Mouse (Mus musculus) cortical plate, adult 2 months (tissue): ENCODE data around the gene Hspa12b. TPM values are rescaled to one million over a fixed set of nuclear protein-coding genes. Genes with fewer than 3 reads are reported as not detected.

Source experiments
- H3K27ac ChIP-seq: fragments of 200-500 bp; 2 replicates; pipeline ENCODE4 v1.5.1; 2012; ENCODE audit warnings: low read length, control low read depth, inconsistent platforms; ENCODE audit not compliant: insufficient read depth
- H3K4me1 ChIP-seq: fragments of 200-500 bp; 2 replicates; pipeline ENCODE4 v1.6.1; 2011; ENCODE audit warnings: low read length; ENCODE audit not compliant: control insufficient read depth, insufficient read depth
- H3K4me3 ChIP-seq: fragments of 200-500 bp; 2 replicates; pipeline ENCODE4 v1.5.1; 2011; ENCODE audit warnings: mild to moderate bottlenecking, low read length, control low read depth; ENCODE audit not compliant: insufficient read depth
- CTCF ChIP-seq: fragments of 200-500 bp; IDR thresholded peaks from 2 replicates; pipeline ENCODE4 v1.5.1; 2011; ENCODE audit warnings: mild to moderate bottlenecking, control low read depth, low read length; ENCODE audit not compliant: insufficient read depth; ENCODE audit errors: extremely low read depth
- POLR2A ChIP-seq: fragments of 200-500 bp; IDR thresholded peaks from 2 replicates; pipeline ENCODE4 v1.6.1; 2011; ENCODE audit warnings: mild to moderate bottlenecking, low read length, control low read depth; ENCODE audit not compliant: insufficient read depth; ENCODE audit errors: extremely low read depth
- polyA plus RNA-seq: library from polyadenylated mRNA; depleted of rRNA; stranded (reverse); fragments of >200 nt; gene quantifications from 2 replicates; pipeline ENCODE4 v1.2.3, GENCODE M21; 2012

Gene Hspa12b
- polyA plus RNA-seq, 1 experiment, result 10.5 TPM

DNA sequence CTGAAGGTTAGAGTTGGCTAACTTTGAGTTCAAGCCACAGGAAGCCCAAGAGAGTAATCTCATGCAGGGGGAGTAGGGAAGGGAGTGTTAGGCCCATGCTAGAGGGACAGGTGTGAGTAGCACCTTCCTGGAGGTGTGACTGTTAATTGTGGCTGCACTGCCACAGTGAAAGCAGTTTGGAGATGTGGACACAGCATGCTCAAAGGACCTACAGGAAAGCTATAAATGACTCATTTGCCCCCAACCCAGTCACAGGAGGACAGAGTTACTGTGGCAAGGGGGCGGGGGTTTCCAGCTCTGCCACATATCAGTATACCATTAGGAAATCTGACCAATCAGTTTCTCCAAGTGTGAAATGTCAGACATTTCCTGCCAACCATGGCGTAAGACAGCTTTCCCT is 18.5 kb downstream of the Hspa12b start:
- H3K4me1 ChIP-seq, result no peaks in the 10 kb centered on the region
- H3K4me3 ChIP-seq, result no peak overlapping the region
- TF ChIP-seq POLR2A (no peak), CTCF (no peak)
- no peak overlapping the region for H3K27ac ChIP-seq

DNA sequence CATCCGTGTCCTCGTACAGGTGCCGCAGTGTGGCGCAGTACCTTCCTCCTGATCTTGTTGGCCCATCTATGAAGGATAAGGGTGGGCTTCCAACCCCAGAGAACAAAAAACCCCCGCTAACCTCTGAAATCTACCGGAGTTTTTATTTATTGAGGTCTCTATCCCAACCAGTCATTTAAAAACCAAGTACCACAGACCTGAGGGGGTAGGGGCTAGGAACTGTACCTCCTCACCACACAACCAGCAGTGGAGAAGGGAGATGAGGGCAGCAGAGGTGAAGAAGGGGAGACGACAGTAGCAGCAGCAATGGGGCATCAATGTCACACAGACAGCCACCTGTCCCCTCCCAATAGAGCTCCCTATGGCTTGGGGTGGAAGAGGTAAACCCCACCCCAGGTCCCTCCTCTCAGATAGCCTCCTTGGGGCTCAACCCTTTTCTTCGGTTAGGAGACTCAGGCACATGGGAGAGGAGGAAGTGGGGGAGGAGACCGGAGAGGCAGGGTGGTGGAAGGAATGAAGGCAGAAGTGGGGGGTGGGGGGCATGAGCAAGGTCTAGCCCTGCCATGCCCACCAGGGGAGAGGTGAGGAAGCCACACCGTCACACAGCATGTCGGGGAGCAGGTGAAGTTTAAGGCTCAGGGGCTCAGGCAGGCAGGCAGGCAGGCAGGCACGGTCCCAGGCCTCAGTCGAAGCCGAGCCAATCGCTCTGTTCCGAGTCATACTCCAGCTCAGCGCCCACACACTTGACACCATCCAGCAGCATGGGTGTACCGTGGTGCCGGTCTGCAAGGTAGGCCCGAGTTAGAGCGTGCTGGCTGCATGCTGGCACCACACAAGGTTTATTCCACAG is 19.3 kb downstream of the Hspa12b start:
- no peak for TF ChIP-seq POLR2A
- no peak for TF ChIP-seq CTCF
- H3K4me3 ChIP-seq, result no peak overlapping the region
- H3K4me1 ChIP-seq, result no peaks in the 10 kb centered on the region
- H3K27ac ChIP-seq, result no peak overlapping the region

DNA sequence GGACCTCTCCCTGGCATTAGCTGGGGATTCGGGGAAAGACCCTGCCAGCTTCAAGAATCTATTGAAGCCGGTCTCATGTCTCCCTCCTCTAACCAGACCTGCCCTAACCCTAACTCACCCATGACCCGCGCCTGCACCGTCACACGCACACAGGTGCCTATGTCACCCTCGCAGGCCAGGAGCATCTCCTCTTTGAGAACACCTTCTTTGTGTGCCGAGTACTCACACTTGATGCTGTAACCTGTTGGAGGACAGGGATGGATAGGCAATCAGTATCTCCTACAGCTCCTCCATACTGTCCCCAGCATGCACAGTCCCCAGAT is 19.9 kb downstream of the Hspa12b start:
- H3K4me1 ChIP-seq, result no peaks in the 10 kb centered on the region
- TF ChIP-seq CTCF, result no peak
- TF ChIP-seq POLR2A, result no peak
- no peak overlapping the region for H3K27ac ChIP-seq
- H3K4me3 ChIP-seq, result no peak overlapping the region

DNA sequence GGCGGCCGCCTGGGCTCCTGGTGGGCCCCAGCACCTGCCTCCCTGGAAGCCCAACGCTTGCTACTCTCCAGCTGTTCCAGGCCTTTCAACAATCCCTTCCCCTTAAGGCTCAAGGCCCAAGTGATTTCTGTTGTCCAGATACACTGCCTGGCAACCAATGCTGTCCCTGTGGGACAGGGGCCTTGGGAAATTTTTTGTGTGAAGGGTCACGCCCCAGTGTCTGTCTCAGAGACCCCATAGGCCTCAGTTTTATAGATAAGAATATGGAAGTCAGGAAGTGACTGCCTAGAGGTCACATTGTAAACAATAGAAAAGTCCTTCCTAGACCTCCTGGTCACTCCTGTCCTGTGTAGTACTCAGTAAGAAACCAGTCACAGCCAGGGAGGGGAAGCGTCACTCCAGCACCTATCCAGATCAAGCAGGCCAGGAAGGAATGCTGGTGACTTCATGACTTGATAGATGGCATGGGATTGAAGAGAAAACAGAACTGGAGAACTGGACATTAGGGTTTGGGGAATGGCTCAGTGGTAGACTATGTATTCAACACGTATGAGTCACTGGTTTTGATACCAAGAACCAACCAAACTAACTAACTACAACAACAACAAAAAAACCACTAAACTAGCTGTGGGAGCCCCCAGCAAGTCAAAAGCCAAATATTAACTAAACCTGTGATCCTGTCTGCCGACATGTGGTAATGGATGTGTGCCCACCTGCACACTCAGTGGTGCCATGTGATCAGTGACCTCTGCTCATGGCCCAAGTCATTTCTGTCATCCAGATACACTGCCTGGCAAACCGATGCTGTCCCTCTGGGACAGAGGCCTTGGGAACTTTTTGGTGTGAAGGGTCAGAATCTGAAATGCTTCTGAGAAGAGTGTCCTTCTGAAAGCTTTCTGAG is 21.5 kb downstream of the Hspa12b start:
- H3K4me1 ChIP-seq, result no peaks in the 10 kb centered on the region
- TF ChIP-seq CTCF, result no peak
- no peak for TF ChIP-seq POLR2A
- H3K27ac ChIP-seq, result no peak overlapping the region
- no peak overlapping the region for H3K4me3 ChIP-seq

DNA sequence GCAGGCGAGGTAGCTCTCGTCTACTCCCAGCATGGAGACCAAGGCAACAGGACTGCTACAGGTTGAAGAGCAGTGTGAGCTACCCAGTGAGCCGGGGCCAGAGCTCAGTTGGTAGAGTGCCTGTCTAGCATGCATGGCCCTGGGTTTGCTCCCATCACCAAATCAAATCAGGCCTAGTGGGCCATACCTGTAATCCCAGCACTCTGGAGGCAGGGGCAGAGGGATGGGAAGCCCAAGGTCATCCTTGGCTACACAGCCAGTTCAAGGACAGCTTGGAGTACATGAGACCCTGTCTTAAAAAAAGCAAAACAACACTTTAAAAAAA is 22.1 kb downstream of the Hspa12b start:
- no peak overlapping the region for H3K4me3 ChIP-seq
- H3K4me1 ChIP-seq, result no peaks in the 10 kb centered on the region
- no peak overlapping the region for H3K27ac ChIP-seq
- no peak for TF ChIP-seq CTCF
- no peak for TF ChIP-seq POLR2A

DNA sequence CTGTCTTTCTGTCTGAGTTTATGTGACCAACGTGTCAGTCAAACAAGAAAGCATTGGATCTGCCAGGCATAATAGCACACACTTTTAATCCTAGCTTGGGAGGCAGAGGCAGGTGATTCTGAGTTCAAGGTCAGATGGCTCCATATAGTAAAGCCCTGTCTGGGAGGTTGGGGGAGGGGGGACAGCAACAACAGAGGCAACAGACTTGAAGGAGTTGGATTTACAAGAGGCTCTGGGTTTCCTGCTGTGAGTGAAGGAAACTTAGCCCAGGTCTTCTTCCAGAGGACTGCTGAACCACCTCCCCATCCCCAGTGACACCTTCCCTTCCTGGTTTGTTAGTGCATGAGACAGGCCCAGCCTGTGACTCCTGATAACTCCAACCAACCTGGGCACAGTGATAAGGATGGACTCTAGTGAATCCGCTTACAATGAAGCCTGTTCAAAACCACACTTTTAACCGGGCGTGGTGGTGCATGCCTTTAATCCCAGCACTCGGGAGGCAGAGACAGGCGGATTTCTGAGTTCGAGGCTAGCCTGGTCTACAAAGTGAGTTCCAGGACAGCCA is 25.2 kb downstream of the Hspa12b start:
- no peak overlapping the region for H3K27ac ChIP-seq
- H3K4me1 ChIP-seq, result no peaks in the 10 kb centered on the region
- TF ChIP-seq POLR2A (no peak), CTCF (no peak)
- no peak overlapping the region for H3K4me3 ChIP-seq

DNA sequence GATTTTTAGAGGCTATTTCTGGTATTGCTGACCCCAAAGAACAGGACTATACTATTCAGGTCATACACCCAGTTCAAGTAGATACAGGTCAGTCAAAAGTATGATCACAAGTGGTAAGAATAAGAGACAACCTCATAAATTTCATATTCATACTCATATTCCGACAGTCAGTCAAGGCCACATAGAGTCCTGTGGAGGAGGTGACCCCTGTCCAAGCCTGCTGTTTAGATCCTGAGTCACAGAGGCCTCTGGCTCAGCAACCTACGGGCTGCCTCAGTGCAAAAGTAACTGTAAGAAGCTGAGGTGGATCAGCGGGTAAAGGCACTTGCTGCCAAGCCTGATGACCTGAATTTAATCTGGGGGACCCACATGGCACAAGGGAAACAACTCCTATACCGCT is 27.0 kb downstream of the Hspa12b start:
- TF ChIP-seq CTCF (no peak), POLR2A (no peak)
- Histone ChIP-seq H3K4me1 (peaks cover 3% of the 10 kb centered on the region), H3K4me3 (no peak overlapping the region), H3K27ac (no peak overlapping the region)

DNA sequence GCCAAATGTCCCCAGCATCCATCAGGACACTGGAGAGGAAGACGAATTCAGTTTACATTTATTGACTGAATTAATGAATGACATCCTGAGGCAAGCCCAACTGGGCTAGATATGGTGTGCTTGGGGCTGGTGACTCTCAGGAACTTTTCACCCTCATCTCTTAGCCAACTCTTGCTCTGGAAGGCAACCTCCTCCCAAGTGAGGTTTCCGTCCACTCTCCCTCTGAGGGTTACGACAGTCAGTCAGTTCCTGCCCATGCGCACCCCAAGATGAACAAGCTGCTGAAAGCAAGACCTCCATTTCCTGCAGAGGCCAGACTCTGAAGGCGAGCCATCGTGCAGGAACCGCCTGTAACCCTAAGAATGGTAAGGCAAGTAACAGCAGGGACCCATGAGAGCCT is 29.9 kb downstream of the Hspa12b start:
- TF ChIP-seq POLR2A (no peak), CTCF (no peak)
- no peak overlapping the region for H3K27ac ChIP-seq
- H3K4me3 ChIP-seq, result no peak overlapping the region
- H3K4me1 ChIP-seq, result peaks cover 4% of the 10 kb centered on the region

DNA sequence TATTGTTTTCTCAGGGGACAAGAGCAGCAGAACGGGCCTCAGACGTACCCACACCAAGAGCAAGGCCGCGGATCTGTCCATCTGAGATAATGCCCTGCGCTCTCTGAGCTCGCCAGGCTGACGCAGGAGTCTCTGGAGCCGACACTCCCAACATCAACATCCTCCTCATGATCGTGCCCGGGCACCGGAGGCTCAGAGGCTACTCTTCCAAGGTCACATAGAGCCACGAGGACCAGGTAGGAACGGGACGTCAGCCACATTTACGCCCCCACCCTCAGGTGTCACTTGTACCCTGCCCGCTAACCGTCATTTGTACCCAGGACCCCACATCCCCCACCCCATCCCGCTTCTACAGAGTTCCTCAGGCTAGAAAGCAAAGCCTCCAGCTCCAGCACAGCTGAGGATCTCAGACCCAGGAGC is 32.4 kb downstream of the Hspa12b start:
- Histone ChIP-seq H3K27ac (no peak overlapping the region), H3K4me3 (peak overlapping the region; percentile 75), H3K4me1 (peaks cover 4% of the 10 kb centered on the region)
- TF ChIP-seq CTCF, result no peak
- no peak for TF ChIP-seq POLR2A
